Comparison of ENCODE assay signal across 25 mouse cellular contexts in the genomic region with DNA sequence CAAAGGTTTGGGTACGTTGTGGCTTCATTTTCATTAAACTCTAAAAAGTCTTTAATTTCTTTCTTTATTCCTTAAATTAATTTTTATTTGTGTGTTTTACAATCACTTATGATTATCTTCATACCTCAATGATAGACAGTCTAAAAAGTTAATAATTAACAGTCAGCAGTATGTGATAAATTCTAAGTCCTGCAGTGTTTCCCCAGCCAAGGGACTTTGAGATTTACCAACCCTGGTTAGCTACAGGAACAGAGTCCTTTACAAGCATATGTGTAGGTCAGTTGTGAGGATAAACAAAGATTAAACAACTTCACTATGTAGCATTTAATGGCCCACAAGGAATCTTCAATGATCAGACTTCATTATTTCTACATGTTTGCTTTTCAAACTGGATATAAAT.
"Had no signal": no experiment of that assay in that cellular context is flagged by ENCODE, and none has a peak within 500 bp of the region (broad histone marks: within the 10 kb centered on the region; RNA-seq: fewer than 3 reads in every experiment).

No protein-coding gene starts in this region.

- H3K27ac ChIP-seq: gastrocnemius, adult 2 months; heart, embryonic 10.5 days; hindbrain, embryonic 10.5 days; hindbrain, embryonic 12.5 days; hindbrain, embryonic 14.5 days; kidney, embryonic 15.5 days; kidney, postnatal 0 days; limb, embryonic 13.5 days; limb, embryonic 15.5 days; liver, embryonic 13.5 days; liver, embryonic 15.5 days had no signal

- DNase-seq: gastrocnemius, adult 2 months; gastrocnemius, postnatal 10 days; gastrocnemius, postnatal 25 days; heart, adult 18-20 months; heart, postnatal 10 days; heart, postnatal 4 days; kidney, adult 18-20 months; kidney, adult 8-10 months; kidney, postnatal 14 days; layer of hippocampus, adult 9-11 months; layer of hippocampus, postnatal 36 days; left cerebral cortex, postnatal 4 days; liver, embryonic 13.5 days had no signal

- H3K27me3 ChIP-seq: heart, embryonic 12.5 days; hindbrain, embryonic 12.5 days; kidney, embryonic 15.5 days; limb, embryonic 13.5 days; limb, embryonic 15.5 days; liver, embryonic 13.5 days; liver, embryonic 15.5 days had no signal

- ATAC-seq: hindbrain, embryonic 16.5 days; inflammation-experienced regulatory T-cells, adult 6 months had no signal

- H3K4me2 ChIP-seq: heart, embryonic 12.5 days; hindbrain, embryonic 12.5 days; hindbrain, embryonic 14.5 days; kidney, embryonic 15.5 days; limb, embryonic 13.5 days; limb, embryonic 15.5 days; liver, embryonic 13.5 days; liver, embryonic 15.5 days had no signal

- H3K4me1 ChIP-seq: heart, embryonic 10.5 days; heart, embryonic 12.5 days; hindbrain, embryonic 10.5 days; hindbrain, embryonic 12.5 days; kidney, embryonic 15.5 days; limb, embryonic 13.5 days; limb, embryonic 15.5 days; liver, embryonic 13.5 days; liver, embryonic 15.5 days had no signal

- H3K4me3 ChIP-seq: gastrocnemius, adult 2 months; heart, embryonic 10.5 days; heart, embryonic 12.5 days; hindbrain, embryonic 10.5 days; hindbrain, embryonic 12.5 days; kidney, embryonic 15.5 days; limb, embryonic 13.5 days; limb, embryonic 15.5 days; liver, embryonic 13.5 days; liver, embryonic 15.5 days had no signal

- H3K9ac ChIP-seq: heart, embryonic 12.5 days; hindbrain, embryonic 12.5 days; hindbrain, embryonic 14.5 days; kidney, embryonic 15.5 days; limb, embryonic 13.5 days; limb, embryonic 15.5 days; liver, embryonic 13.5 days; liver, embryonic 15.5 days had no signal

- H3K9me3 ChIP-seq: heart, embryonic 10.5 days; heart, embryonic 12.5 days; hindbrain, embryonic 10.5 days; hindbrain, embryonic 12.5 days; kidney, embryonic 15.5 days; limb, embryonic 13.5 days; limb, embryonic 15.5 days; liver, embryonic 13.5 days; liver, embryonic 15.5 days had no signal

- H3K36me3 ChIP-seq: hindbrain, embryonic 10.5 days; hindbrain, embryonic 12.5 days; kidney, embryonic 15.5 days; limb, embryonic 13.5 days; limb, embryonic 15.5 days; liver, embryonic 13.5 days; liver, embryonic 15.5 days had no signal
